8 mouse cellular contexts compared by ENCODE assay signal in the genomic region with DNA sequence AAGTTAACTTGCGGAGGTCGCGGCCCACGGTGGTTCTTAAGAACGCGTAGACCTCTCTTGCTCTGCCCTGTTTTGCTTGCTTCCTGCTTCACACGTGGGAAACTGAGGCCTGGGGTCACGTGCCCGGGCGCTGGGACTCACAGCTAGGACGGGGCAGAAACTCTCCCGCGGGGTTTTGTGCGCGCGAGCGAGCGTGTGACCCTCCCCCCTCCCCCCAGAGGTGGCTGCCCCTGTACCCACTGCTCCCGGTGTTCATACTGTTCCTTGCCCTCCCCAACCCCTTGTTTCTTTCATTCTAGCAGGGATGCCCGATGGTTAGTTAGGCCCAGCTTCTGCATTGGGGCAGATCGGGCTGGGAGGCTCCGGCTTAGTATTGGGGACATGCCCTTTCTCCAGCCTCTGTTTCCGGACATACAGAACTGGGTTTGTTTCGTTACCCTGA. TPM values are rescaled to one million over a fixed set of nuclear protein-coding genes. Genes with fewer than 3 reads are reported as not detected.
DNase-seq lines count a peak whose midpoint lies in the region; ATAC-seq and TF ChIP-seq lines count a peak whose summit lies in the region.

No protein-coding gene starts in this region.

- TF ChIP-seq CTCF in gastrocnemius, adult 2 months (IDR thresholded peaks at IDR 0.05), result no peak
- TF ChIP-seq CTCF in liver, postnatal 0 days (IDR thresholded peaks at IDR 0.05; ENCODE audit: low read depth), result no peak

- intact Hi-C loops in gastrocnemius, adult 2 months (cut with DNase I), result loop anchor here (2.0 to 5.0 kb wide), 2 partner anchors 14 to 35 kb away; no protein-coding TSS in a partner anchor

- DNase-seq in gastrocnemius, adult 2 months, result no peak
- DNase-seq in gastrocnemius, postnatal 10 days, result no peak
- DNase-seq in ES-CJ7 (ENCODE audit: low read depth, low spot score), result peak; percentile 79
- DNase-seq in liver, postnatal 0 days, result no peak
- no peak for DNase-seq in cerebellum, adult 8-10 months
- no peak for DNase-seq in cerebellum, adult 18-20 months
- no peak for DNase-seq in frontal cortex, postnatal 10 days (ENCODE audit: low spot score in 2 of 2)

- peak overlapping the region; percentile 95 for H3K27ac ChIP-seq in gastrocnemius, adult 2 months
- H3K27ac ChIP-seq in heart, embryonic 14.5 days (replicated peaks in 1 of 2; ENCODE audit: control insufficient read depth in 1 of 2, insufficient read depth in 1 of 2, low read depth in 2 of 2, low read length in 2 of 2), result peak overlapping the region; percentile 4 to 80; a peak in 3 of 4 replicates
- H3K27ac ChIP-seq in liver, postnatal 0 days (ENCODE audit: low read depth), result peak overlapping the region; percentile 85

- ATAC-seq in heart, embryonic 14.5 days (ENCODE audit: insufficient number of reproducible peaks, insufficient read depth, low FRiP score, low read depth), result peak; percentile 9; the same call in 1 of the 2 replicates
- no peak; the same call in 1 of the 2 replicates for ATAC-seq in liver, postnatal 0 days

- peak overlapping the region; percentile 79 for H3K4me3 ChIP-seq in gastrocnemius, adult 2 months
- H3K4me3 ChIP-seq in heart, embryonic 14.5 days (ENCODE audit: control insufficient read depth in 1 of 2, insufficient read depth in 1 of 2, low read depth in 1 of 2, low read length in 2 of 2), result peak overlapping the region; percentile 56 to 80
- peak overlapping the region; percentile 68 for H3K4me3 ChIP-seq in liver, postnatal 0 days (ENCODE audit: low read depth, low read length)

- peak overlapping the region; percentile 90 for H3K4me2 ChIP-seq in heart, embryonic 14.5 days (ENCODE audit: low read length)
- peak overlapping the region; percentile 79 for H3K4me2 ChIP-seq in liver, postnatal 0 days (ENCODE audit: low read depth, low read length)

- H3K9me3 ChIP-seq in heart, embryonic 14.5 days (ENCODE audit: control insufficient read depth, low read length), result no peaks in the 10 kb centered on the region
- H3K9me3 ChIP-seq in liver, postnatal 0 days (ENCODE audit: low read length), result no peaks in the 10 kb centered on the region

- TF ChIP-seq EP300 in liver, postnatal 0 days (IDR thresholded peaks at IDR 0.05; ENCODE audit: low read depth), result no peak

- peak overlapping the region; percentile 91 for H3K9ac ChIP-seq in heart, embryonic 14.5 days (ENCODE audit: low read length)
- H3K9ac ChIP-seq in liver, postnatal 0 days (replicated peaks), result peak overlapping the region; percentile 77

- H3K27me3 ChIP-seq in heart, embryonic 14.5 days (ENCODE audit: control insufficient read depth, insufficient read depth, low read length), result no peaks in the 10 kb centered on the region
- H3K27me3 ChIP-seq in liver, postnatal 0 days (ENCODE audit: insufficient read depth, low read length), result no peaks in the 10 kb centered on the region

- peaks cover 12 to 40% of the 10 kb centered on the region in 2 experiments for H3K4me1 ChIP-seq in heart, embryonic 14.5 days (ENCODE audit: control insufficient read depth in 2 of 2, insufficient read depth in 2 of 2, low read length in 2 of 2)
- H3K4me1 ChIP-seq in liver, postnatal 0 days (ENCODE audit: insufficient read depth), result peaks cover 53% of the 10 kb centered on the region

- no peaks in the 10 kb centered on the region for H3K36me3 ChIP-seq in heart, embryonic 14.5 days (ENCODE audit: control insufficient read depth, insufficient read depth, low read length)
- H3K36me3 ChIP-seq in liver, postnatal 0 days (replicated peaks; ENCODE audit: insufficient read depth, low read length), result no peaks in the 10 kb centered on the region

- 1% methylated on average over 24 of the region's 24 CpGs for WGBS in heart, embryonic 14.5 days
- WGBS in liver, postnatal 0 days (ENCODE audit: insufficient replicate concordance), result 0% methylated on average over 20 of the region's 24 CpGs

RNA-seq across cellular contexts. Expression of gene Tpst2, which starts 0.4 kb away (rescaled TPM):
- total RNA-seq in gastrocnemius, adult 2 months (2021), result 10 to 100 TPM; 12.6 to 25.4 TPM
- total RNA-seq in gastrocnemius, postnatal 10 days (2021), result 10 to 100 TPM; 21.5 to 23.6 TPM
- polyA plus RNA-seq in heart, embryonic 14.5 days (2014; fragmentation: Nextera tagmentation; extraction: Ambion mirVana), result 39.0 and 45.9 TPM in 2 replicates
- polyA plus RNA-seq in liver, postnatal 0 days (2015; fragmentation: Nextera tagmentation; extraction: Ambion mirVana), result 34.5 and 36.2 TPM in 2 replicates

RNA-seq across cellular contexts. Expression of gene Crybb1, which starts 21.3 kb away (rescaled TPM):
- total RNA-seq in gastrocnemius, adult 2 months (2021), result 1 to 10 TPM; 1.6 to 3.7 TPM
- 1 to 10 TPM; 1.4 to 1.7 TPM for total RNA-seq in gastrocnemius, postnatal 10 days (2021)
- polyA plus RNA-seq in heart, embryonic 14.5 days (2014; fragmentation: Nextera tagmentation; extraction: Ambion mirVana), result 0.86 and 1.0 TPM in 2 replicates
- polyA plus RNA-seq in liver, postnatal 0 days (2015; fragmentation: Nextera tagmentation; extraction: Ambion mirVana), result 0.33 TPM in 1 of 2 replicates, not detected in the other

RNA-seq across cellular contexts. Expression of gene Cryba4, which starts 24.6 kb away (rescaled TPM):
- total RNA-seq in gastrocnemius, adult 2 months (2021), result under 1 TPM in 1 of 2 experiments, not detected in 1; 0.86 TPM
- total RNA-seq in gastrocnemius, postnatal 10 days (2021), result under 1 TPM; 0.33 to 0.61 TPM
- 1.3 and 2.2 TPM in 2 replicates for polyA plus RNA-seq in heart, embryonic 14.5 days (2014; fragmentation: Nextera tagmentation; extraction: Ambion mirVana)
- 0.59 and 0.86 TPM in 2 replicates for polyA plus RNA-seq in liver, postnatal 0 days (2015; fragmentation: Nextera tagmentation; extraction: Ambion mirVana)

RNA-seq across cellular contexts. Expression of gene Tfip11, which starts 49.2 kb away (rescaled TPM):
- total RNA-seq in gastrocnemius, adult 2 months (2021), result 10 to 100 TPM; 10.6 to 15.5 TPM
- 10 to 100 TPM; 14.8 to 15.9 TPM for total RNA-seq in gastrocnemius, postnatal 10 days (2021)
- 12.6 and 13.4 TPM in 2 replicates for polyA plus RNA-seq in heart, embryonic 14.5 days (2014; fragmentation: Nextera tagmentation; extraction: Ambion mirVana)
- 6.7 and 8.0 TPM in 2 replicates for polyA plus RNA-seq in liver, postnatal 0 days (2015; fragmentation: Nextera tagmentation; extraction: Ambion mirVana)

Comparison
In these comparisons a context has a peak if more than half of its experiments do, and no peak if none do; other contexts are left out.
1. H3K27ac ChIP-seq: peak in every context shown above with its lines; median percentile 95 in gastrocnemius, adult 2 months; 85 in liver, postnatal 0 days; 42 in heart, embryonic 14.5 days.